Mouse (Mus musculus) cerebellum, adult 2 months (tissue): ENCODE measurements around the gene Asic3.

ENCODE experiments used
- CTCF ChIP-seq: fragments of 200-500 bp; IDR thresholded peaks from 2 replicates; pipeline ENCODE4 v1.5.1; 2011; ENCODE audit warnings: low read depth, mild to moderate bottlenecking, control low read depth, low read length, moderate library complexity, borderline replicate concordance; ENCODE audit not compliant: insufficient read depth
- POLR2A ChIP-seq: fragments of 200-500 bp; IDR thresholded peaks from 2 replicates; pipeline ENCODE4 v1.6.1; 2011; ENCODE audit warnings: low read length, control low read depth, borderline replicate concordance; ENCODE audit not compliant: insufficient read depth

DNA sequence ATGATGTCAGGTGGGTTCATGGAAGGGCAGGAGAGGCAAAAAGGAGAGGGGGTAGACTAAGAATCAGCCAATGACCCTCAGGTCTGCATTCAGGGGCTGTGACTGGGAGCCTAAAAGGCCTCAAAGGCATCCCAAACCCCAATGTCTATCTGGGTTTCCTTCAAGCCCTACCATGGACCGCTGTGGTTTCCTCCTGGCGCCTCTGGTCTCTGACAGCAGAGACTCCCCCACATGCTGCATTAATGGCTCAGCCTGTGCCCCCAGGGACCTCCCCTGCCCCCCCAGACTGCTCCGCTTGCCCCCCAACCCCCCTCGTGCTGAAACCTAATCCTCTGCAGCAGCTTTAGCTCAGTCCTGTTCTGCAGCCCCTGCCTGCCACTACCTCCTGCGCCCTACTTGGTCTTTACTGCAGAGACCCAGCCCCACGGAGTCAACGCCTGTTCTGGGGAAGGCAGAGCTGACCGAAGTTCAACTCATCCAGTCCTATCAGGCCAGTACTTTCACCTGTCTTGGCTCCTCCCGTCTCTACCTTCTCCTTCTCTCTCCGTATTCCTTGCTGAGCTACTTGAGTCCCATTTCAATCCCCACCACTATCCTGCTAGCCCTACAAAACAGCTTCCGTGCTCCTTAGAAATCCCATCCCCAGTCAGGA lies at the start of gene Asic3:
- TF ChIP-seq POLR2A (no peak), CTCF (no peak)
